Mouse (Mus musculus) embryo, embryonic 11.5 days (tissue): ENCODE results near the gene Cyb5d1.
"Not testable (repeated sequence)": the region's sequence is repeated elsewhere in the genome, so short reads cannot be mapped to it uniquely, and the experiment has no call there.

Source experiments
- DNase-seq: peaks from one replicate; pipeline ENCODE4 v3.0.0-alpha.2; 2012; ENCODE audit warnings: low read depth, low spot score

Gene Cyb5d1

DNA sequence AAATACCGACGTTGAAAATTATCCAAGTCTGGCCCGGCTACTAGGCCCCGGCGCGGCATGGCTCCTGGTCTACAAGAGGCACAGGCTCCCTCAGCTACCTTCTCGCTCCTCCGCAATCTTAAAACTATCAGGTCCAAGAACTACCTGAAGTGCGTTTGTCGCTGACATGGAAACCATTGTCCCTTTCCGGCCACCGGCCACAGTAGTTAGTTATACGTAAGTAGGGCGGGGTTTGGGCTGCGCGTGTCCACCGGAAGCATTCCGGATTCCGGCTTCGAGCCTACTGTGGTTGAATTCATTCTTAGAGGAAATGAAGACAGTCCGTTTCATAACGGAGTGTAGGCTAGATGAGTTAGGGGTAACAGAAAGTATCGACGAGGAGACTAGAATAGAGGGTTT, at the start of gene Cyb5d1, which contains the start of gene Naa38:
Cyb5d1 (minus strand) TSS at position 397 of the 399 bp plus-strand sequence.
Naa38 (plus strand) TSS at position 253 of the 399 bp plus-strand sequence.
- DNase-seq: not testable (repeated sequence)

DNA sequence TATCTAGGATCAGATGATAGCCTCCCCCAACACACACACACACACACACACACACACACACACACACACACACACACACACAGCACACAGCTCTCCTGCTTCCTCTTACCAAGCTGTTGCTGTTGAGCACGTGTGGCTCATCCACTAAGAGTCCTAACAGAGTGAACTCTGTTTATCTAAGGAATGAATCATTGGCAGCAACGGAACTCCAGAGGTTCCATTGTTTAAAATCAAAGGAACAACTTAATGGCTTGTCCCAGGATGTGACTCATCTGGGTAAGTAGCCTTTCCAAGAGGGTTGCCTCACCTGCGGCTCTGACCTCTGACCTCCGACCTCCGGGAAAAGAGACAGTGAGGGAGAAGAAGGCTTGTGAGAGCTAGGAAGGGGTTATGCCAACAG, 47.9 kb upstream of the Cyb5d1 start:
- no peak for DNase-seq

DNA sequence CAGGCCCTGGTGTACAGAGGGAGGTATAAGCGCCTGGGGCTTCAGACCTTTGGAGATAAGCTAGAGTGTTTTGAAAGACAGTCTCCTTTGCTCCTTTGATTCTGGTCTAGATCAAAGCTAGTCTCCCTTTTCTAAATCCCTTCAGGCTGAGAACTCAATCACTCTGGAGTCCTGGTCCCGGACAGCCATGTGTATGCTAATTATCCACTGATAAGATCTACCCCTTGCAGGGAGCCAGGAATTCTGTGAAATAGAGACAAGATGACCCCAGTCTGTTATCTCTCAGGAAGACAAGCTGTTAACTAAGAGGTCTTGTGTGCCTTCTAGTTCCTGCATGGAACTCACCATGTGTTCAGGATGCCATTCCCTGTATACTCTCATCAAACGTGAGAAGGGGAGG, 41.9 kb upstream of the Cyb5d1 start:
- no peak for DNase-seq

DNA sequence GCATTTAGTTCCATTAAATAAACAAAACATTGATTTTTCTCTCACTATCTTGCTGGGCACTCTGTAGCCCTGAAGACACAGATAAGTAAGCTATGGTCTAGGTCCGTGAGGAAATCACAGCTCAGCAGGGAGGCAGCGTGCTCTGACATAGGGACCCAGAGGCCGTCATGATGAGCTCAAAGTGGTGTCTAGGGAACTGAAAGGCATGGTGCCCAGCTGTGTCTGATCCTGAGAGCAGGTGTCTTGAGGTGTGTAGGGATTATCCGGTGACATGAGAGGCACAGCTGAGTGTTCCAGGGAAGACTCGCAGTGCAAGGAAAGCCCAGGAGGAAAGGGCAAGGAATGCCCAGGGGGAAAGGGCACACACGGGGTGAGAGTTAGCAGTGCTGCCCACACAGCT, 37.8 kb upstream of the Cyb5d1 start:
- DNase-seq: no peak

DNA sequence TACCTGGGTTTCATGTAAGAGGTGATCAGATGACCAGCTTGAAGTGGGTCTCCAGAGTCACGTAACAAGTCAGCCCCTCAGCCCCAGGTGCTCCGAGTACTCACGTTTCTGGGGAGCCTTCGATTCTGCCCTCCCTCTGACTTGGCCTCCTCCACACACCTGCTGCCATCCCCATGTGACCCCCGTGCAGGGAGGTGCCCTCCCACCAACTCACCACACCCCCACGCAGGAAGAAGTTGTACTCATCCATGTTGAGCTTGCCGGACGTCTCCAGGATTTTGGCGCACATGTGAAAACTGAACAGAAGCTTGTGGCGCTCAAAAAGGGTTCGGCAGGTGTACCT, 37.2 kb upstream of the Cyb5d1 start:
- DNase-seq: no peak

DNA sequence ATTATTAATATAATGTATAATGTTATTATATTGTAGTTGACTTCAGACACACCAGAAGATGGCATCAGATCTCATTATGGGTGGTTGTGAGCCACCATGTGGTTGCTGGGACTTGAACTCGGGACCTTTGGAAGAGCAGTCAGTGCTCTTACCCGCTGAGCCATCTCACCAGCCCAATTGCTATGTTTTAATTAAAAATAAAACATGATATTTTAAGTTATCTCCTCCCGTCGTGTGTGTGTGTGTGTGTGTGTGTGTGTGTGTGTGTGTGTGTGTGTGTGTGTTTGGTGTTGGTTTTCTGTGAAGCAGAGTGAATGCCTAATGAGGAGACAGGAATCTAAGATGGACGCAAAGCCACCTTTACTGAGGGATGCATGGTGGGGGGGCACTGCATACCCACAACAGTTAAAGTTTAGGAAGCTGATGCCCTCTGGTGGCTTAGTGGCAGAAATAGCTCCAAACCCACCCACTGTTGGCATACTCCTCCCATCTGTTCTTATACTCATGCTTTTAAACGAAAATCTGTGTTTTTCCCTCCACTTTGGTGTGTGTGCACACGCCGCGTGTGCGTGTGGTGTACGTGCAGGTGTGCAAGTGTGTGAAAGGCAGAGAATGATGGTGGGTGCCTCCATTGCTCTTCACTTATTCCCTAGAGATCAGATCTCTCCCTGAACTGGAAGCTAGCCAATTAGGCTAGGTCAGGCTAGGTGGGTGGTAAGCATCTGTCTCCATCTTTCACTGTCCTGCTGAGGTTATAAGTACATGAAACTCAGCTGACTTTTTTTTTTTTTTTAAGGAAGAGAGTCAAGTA, 36.6 kb upstream of the Cyb5d1 start:
- DNase-seq: peak; percentile 65

DNA sequence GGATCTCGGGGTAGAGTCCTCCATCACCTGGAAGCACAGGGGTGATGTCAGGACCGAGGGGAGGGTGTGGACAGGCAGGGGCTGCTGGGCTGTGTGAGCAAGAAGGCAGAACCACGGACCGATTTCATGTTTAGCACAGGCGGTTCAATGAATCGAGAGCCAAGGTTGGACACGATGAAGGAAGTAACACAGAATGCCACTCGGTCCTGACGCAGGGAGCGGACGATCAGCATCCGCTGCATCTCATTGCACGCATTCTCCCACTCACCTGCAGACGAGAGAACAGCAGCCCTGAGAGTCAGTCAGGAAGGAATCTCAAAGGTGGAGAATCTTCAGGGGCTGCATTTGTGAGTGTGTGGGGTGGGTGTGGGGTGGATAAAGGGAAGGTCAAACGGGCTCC, 35.2 kb upstream of the Cyb5d1 start:
- no peak for DNase-seq

DNA sequence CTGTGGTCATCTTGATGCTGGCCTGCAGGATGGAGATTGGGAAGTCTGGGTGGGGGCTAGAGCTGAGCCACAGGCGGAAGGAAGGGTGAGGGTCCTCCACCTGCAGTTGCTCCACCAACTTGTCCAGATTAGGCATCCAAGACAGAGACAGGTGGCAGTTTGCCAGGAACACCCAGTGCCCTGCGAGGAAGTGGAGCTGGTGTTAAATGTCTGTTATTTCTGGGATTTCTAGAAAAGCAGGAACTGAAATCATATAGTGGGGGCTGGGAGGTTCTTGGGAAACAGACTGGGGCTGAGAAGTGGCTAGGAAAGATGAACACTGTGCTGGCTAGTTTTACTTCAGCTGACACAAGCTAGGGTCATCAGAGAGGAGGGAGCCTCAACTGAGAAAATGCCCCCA, 33.9 kb upstream of the Cyb5d1 start:
- no peak for DNase-seq

DNA sequence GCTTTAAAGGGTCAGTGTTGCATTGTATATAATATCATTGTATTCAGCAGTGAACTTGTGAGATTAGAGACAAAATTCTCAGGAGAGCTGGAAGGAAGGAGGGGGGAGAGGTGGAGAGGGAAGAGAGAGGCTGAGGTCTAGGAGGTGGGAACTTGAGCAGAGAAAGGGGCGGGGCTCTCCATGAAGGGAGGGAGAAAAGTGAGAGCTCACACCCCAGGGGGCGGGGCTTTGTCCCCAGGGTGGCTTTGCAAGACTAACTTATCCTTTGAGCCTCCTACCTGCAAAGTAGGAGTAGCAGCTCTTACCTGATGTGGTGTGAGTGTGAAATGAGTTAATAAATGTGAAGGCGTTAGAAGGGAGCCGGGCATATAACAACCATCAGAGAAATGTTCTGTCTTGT, 33.3 kb upstream of the Cyb5d1 start:
- DNase-seq: no peak

DNA sequence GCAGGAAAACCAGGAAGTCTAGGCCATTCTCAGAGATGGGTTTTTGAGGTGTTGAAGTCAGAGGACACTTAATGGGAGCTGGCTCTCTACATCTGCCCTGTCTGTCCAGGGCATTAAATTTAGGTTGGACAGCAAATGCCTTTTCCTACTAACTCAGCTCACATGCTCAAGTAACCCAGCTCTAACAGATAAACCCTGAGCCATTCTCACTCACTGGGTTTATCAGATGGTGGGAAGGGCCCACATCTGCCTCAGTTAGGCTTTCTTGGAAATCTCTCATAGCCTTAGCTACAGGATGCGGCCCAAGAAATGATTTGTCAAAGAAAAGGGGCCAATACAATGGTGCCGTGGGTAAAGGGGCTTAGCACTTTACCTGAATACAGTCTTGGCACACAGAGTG, 30.8 kb upstream of the Cyb5d1 start:
- DNase-seq: no peak

DNA sequence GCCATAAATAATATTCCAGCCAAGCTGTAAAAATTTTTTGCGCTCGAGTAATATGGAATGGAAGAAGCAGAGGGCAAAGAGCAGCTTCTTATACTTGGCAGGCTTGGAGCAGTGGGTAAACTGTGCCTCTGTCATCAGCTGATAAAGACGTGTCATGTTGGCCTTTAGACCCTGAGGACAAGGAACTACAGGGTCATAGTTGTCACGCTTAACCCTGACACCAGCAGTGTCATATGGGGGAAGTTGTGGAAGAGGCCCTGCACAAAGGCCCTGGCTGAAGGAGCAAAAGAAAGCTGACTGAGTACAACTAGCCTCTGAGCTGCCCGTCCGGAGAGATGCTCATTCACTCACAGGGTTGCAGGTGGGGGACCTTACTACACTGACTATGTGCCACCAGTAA, 28.5 kb upstream of the Cyb5d1 start:
- no peak for DNase-seq

DNA sequence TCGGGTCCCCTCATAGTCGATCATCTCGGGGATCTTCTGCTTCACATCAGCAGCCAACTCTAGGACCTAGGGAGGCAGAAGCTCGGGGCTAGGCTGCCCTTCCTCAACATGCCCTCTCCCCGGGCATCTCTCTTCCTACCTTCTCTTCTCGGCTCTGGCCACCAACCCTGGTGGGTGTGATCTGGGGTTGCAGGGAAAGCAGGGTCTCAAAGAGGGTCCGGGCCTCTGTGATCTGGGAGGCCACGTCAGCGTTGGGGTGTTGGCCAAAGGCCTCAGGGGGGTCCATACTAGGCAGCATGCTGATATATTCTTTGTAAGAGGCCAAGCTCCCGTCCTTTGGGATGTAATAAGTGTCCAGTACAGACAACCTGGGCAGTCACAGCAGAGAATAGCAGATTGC, 27.4 kb upstream of the Cyb5d1 start:
- no peak for DNase-seq

DNA sequence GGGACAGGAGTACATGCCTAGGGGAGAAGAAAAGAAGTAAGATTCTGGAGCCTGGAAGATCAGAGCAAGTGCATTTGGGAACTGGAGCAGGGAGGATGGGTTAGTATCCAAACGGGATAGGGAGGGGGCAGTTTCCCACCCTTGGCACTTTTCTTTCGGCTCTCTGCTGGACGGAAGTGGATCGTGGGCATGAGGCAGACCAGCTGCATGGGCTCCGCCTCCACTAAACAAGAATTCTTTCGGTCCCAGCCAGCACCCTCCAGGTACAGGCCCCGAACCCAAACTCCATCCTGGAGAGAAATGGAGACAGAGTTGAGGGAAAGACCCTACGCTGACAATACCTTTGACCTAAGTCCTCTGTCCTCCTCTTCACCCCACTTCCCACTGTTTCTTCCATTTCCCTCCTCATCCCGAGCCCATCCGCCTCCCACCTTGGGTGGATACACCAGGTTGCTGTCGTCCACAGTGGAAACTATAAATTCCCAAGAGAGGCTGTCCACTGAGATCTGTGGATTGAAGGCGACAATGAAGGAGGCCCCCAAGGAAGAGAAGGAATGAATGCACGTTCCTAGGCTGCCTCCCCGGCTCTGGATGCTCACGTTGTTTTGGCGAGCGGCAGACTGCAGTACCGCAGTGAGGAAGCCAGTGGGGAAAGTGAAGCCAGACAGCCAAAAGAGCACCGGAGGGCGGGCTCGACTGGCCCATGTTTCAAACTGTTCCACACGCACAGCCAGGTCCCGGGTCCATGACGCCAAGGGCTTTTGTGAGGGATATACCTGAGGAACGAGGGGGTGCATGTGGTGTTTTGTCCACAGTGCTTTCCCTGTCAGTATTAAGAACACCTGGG, 25.9 kb upstream of the Cyb5d1 start:
- DNase-seq: no peak

DNA sequence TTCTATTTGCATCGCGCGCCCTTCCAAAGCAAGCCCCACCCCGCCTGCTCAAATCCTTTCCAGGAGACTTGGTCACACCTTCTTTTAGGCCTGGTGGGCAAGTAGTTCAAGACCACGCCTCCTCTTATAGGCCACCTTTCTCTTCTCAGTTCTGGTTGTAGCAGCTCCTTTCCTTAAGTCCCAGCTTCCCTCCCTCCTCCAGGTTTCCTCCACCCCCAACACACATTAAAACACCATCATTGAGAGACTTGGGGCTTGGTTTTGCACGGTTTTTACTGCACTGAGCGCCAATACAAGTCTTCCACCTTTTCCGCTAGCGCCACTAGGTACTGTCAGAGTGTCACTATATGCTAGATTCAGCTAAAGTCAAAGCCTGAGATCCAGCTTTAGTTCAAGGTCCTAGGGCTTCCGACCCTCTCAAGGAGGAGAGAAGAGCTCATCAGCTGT, 25.1 kb upstream of the Cyb5d1 start:
- no peak for DNase-seq

DNA sequence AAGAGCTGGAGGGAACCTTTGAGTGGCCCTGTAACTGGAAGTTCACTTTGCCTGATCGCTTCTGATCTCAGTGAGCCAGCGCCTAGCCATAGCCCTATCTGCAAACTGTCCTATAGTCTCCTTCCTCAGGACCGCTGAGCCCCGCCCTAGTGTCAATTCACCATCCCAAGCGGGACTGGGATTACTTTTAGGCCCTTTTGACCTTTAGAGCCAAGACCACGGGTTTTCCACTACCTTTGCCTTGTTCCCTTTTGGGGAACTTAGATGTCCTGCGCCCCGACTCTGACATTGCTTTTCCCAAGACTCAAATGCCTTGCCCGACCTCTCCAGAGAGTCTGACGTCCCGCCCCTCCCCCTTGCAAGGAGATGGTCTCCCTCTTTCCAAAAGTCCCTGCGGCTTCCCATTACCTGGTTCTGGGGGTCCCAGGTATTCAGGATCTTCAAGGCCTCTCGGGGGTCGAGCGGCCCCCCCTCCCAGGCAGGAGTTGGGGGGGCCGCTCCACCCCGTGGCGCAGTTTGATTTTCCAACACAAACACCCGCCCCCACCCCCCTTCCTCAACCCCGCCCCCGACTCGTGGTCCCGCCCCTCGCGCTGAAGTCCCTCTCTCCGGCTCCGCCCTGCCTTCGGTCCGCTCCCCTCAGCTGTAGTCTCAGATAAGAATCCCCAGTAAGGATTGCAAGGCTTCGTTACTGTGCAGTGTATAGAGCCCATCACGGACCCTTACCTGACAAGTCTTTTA, 24.6 kb upstream of the Cyb5d1 start:
- DNase-seq: no peak

DNA sequence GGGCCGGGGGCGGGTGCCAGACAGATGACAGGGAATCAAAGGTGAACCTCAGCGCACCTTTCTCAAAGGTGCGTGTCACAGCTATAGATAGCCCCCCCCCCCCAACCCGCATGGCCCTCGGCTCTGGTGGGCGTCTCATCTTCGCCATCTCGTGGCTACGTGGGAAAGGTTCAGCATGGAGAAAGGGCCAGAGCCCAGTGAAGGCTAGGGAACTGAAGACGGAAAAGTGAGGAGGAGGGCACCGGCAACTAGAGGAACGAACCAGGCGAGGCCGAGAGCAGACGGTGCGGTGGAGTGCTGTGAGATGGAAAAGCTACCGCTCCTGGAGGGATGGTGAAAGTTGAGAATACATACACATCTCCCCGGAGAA, 24.0 kb upstream of the Cyb5d1 start:
- no peak for DNase-seq

DNA sequence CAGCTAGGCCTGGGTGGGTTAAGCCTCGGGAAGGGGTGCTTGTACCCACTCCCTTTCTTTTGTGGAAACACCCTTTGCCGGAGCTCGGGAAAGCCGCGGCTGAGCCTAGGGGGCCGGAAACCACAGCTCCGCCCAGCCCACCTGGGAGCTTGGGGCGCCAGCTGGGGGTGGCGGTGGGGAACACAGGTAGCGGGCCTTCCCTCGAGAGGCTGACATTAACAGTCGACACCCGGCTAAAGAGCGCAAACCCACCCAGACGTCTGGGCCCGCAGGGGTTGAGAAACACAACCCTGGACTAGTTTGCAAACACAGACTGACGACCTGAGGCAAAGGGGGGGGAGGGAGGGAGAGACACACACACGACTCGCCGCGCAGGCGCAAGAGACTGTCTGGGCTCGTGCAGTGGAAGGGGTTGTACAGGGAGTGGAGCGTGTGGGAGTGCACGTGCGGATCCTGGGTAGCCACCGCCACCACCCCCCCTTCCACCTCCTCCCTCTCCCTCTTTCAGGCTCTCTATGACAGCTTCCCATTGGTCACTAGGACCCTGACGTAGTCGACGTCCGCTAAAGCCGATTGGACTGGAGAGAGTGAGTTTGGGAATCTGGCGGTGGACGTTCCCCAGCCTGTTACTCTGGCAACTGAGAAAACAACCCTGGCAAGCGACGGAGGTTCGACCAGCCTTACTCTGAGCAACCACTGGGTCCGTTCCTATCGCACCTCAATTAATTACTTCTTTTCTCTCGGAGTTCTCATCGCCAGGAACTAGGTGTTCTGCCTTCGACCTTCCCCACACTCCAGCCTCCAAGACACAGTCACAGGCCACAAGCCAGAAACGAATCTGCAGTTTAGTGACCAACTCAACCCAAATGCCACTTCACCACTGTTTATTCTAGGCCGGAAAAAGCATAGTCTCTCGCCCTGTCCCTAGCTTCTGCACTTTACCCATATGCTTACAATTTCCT, 23.3 kb upstream of the Cyb5d1 start:
- DNase-seq: peak; percentile 96

DNA sequence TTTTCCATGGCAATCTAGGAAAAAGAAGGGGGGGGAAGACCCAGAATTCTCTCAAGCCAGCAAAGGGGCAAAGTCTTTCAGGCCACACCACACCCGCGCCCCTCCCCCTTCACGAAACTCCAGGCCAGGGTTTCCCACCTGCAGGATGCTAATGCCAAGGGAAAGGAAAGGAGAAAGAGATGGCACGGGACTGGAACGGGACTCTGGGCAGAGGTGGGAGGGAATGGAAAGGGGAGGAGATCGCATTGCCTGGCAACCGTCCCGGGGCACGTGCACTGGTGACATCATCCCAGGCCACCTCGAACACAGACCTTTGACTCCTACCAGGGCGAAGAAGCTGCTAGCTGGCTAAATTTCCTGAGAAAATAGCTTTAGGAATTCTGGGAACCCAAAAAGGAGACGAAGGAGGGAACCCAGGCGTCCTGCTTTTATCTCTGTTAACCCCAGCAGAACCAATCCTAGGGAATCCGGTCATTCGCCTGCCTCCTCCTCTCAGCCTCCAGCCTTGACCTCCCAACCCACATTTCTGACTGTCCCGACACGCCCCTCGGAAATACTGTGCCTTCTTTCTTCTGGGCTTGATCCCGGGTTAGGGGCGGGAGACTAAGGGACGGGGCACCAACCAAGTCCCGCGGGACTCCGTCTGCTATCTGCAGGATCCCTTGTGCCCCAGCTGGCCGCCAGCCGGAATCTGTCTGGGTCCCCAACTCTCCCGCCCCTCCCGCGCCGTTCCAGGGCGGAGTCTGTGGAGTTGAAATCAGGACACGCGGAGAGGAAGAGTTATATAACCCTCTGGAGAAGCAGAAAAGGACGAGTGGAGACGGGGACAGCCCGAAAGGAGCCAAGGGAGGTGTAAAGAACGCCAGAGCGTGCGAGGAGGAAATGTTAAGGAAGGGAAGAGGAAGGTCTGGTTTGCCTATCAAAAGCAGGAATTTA, 22.3 kb upstream of the Cyb5d1 start:
- DNase-seq: peak; percentile 88

DNA sequence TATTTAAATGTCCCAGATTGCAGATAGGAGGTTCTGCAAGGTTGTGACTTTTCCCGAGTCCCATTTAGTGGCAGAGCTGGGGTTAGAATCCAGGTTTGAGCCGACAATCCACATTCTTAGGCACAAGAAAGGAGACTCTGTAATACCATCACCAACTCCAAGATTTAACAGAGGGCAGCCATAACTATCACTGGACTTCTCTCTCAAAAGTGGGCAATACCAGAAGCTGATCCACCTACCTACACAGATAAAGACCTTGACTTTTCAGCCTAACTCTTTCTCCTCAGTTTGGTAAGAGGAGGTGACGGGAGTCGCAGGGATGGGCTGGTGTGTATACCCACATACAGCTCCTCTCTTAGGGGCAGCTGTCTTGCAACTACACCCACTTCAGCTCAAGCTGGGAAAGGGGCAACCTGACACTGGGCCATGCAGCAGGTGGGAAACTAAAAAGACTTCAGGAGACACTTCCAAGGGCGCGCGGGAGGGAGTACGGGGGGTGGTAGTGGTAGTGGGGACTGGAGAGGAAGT, 21.6 kb upstream of the Cyb5d1 start:
- DNase-seq: no peak

DNA sequence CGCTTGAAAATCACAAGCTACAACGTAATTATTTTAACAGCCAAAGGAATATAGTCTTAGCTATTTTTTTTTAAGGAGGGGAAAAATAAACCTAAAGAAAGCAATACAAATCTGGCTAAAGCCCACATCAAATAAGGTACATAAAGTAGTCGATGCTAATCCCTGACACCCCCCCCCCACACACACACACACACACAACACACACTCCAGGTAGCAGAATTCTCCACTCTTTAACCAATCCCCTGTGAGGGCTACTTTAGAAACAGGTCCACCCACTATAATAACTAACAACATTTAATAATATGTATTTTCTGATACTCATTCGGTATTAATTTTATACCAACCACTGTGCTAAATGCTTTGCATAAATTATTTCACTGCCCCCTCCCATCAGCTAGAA, 21.1 kb upstream of the Cyb5d1 start:
- DNase-seq: no peak
